19 mouse cellular contexts compared by ENCODE assay signal in the genomic region with DNA sequence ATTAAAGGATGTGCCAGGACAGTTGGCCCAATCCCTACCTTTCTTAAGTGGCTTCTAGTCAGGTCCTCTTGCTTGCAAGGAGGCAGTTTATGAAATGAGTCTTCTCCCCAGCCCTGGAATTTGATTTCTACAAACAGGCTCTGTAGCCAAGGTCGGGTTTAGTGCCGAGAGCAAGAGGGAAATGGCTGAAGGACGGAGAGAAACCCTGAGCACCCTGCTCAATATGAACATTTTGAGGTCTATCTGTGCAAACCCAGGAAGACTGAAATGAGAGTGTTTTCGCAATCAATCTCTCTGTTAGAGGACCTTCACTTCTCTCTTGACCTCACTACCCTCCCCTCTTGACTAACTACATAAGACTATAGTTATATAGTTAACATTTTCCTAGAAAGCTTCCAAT.
DNase-seq lines count a peak whose midpoint lies in the region; ATAC-seq and TF ChIP-seq lines count a peak whose summit lies in the region.
"Had no signal": no experiment of that assay in that cellular context is flagged by ENCODE, and none has a peak within 500 bp of the region (broad histone marks: within the 10 kb centered on the region; RNA-seq: fewer than 3 reads in every experiment).

No protein-coding gene starts in this region.

- H3K9me3 ChIP-seq in liver, postnatal 0 days (ENCODE audit: low read length) = no peaks in the 10 kb centered on the region
- no peaks in the 10 kb centered on the region for H3K9me3 ChIP-seq in liver, embryonic 11.5 days (ENCODE audit: control insufficient read depth, low read length)
- no peaks in the 10 kb centered on the region for H3K9me3 ChIP-seq in hindbrain, embryonic 11.5 days (ENCODE audit: control insufficient read depth, low read length)
- H3K9me3 ChIP-seq: forebrain, embryonic 13.5 days; hindbrain, embryonic 13.5 days; midbrain, embryonic 12.5 days; neural tube, embryonic 12.5 days had no signal

- H3K9ac ChIP-seq in liver, postnatal 0 days (replicated peaks) = no peak overlapping the region
- no peak overlapping the region for H3K9ac ChIP-seq in liver, embryonic 11.5 days (ENCODE audit: low read depth, low read length)
- no peak overlapping the region for H3K9ac ChIP-seq in hindbrain, embryonic 11.5 days (ENCODE audit: low read depth, low read length)
- H3K9ac ChIP-seq: forebrain, embryonic 13.5 days; hindbrain, embryonic 13.5 days; midbrain, embryonic 12.5 days; neural tube, embryonic 12.5 days had no signal

- intact Hi-C loops in left cerebral cortex, adult 2 months (cut with DNase I) = no loop called here

- H3K4me3 ChIP-seq in liver, postnatal 0 days (ENCODE audit: low read depth, low read length) = no peak overlapping the region
- no peak overlapping the region for H3K4me3 ChIP-seq in liver, embryonic 11.5 days (ENCODE audit: low read depth, low read length)
- H3K4me3 ChIP-seq in embryonic fibroblast, embryonic 13.5 days (ENCODE audit: insufficient read depth, low read length) = no peak overlapping the region
- H3K4me3 ChIP-seq in hindbrain, embryonic 11.5 days (ENCODE audit: low read depth, low read length) = no peak overlapping the region
- H3K4me3 ChIP-seq in left cerebral cortex, adult 2 months = no peak overlapping the region
- H3K4me3 ChIP-seq: forebrain, embryonic 13.5 days; hindbrain, embryonic 13.5 days; midbrain, embryonic 12.5 days; neural tube, embryonic 12.5 days had no signal

- no peaks in the 10 kb centered on the region for H3K36me3 ChIP-seq in liver, postnatal 0 days (replicated peaks; ENCODE audit: insufficient read depth, low read length)
- H3K36me3 ChIP-seq in liver, embryonic 11.5 days (ENCODE audit: control insufficient read depth, insufficient read depth, low read length) = no peaks in the 10 kb centered on the region
- H3K36me3 ChIP-seq in hindbrain, embryonic 11.5 days (ENCODE audit: control insufficient read depth, insufficient read depth, low read length) = no peaks in the 10 kb centered on the region
- H3K36me3 ChIP-seq: hindbrain, embryonic 13.5 days; midbrain, embryonic 12.5 days; neural tube, embryonic 12.5 days had no signal

- WGBS in liver, postnatal 0 days (ENCODE audit: insufficient replicate concordance) = 45% methylated on average over 4 of the region's 4 CpGs
- 84% methylated on average over 4 of the region's 4 CpGs for WGBS in liver, embryonic 11.5 days
- 86% methylated on average over 4 of the region's 4 CpGs for WGBS in hindbrain, embryonic 11.5 days

- no peaks in the 10 kb centered on the region for H3K27me3 ChIP-seq in liver, postnatal 0 days (ENCODE audit: insufficient read depth, low read length)
- H3K27me3 ChIP-seq in liver, embryonic 11.5 days (replicated peaks; ENCODE audit: control insufficient read depth, insufficient read depth, low read length) = no peaks in the 10 kb centered on the region; the same call in 1 of the 2 replicates
- no peaks in the 10 kb centered on the region for H3K27me3 ChIP-seq in hindbrain, embryonic 11.5 days (ENCODE audit: control insufficient read depth, insufficient read depth, low read length)
- H3K27me3 ChIP-seq: forebrain, embryonic 13.5 days; hindbrain, embryonic 13.5 days; midbrain, embryonic 12.5 days; neural tube, embryonic 12.5 days had no signal

- peak overlapping the region; percentile 25; the same call in 1 of the 2 replicates for H3K27ac ChIP-seq in liver, postnatal 0 days (ENCODE audit: low read depth)
- no peak overlapping the region for H3K27ac ChIP-seq in liver, embryonic 11.5 days (ENCODE audit: low read depth, low read length)
- H3K27ac ChIP-seq in embryonic fibroblast, embryonic 13.5 days (ENCODE audit: insufficient read depth, low read length) = peak overlapping the region; percentile 14; the same call in 1 of the 2 replicates
- no peak overlapping the region for H3K27ac ChIP-seq in hindbrain, embryonic 11.5 days (ENCODE audit: low read depth, low read length)
- H3K27ac ChIP-seq in left cerebral cortex, adult 2 months = no peak overlapping the region
- H3K27ac ChIP-seq: forebrain, embryonic 13.5 days; hindbrain, embryonic 13.5 days; midbrain, embryonic 12.5 days; neural tube, embryonic 12.5 days had no signal

- ATAC-seq in liver, postnatal 0 days = no peak
- ATAC-seq in liver, embryonic 11.5 days (replicated peaks; ENCODE audit: low FRiP score) = no peak
- no peak for ATAC-seq in hindbrain, embryonic 11.5 days (ENCODE audit: low FRiP score)
- ATAC-seq: activated CD4-positive, CD25-positive, alpha-beta regulatory T cell, adult 4 months; forebrain, embryonic 13.5 days had no signal

- TF ChIP-seq EP300 in liver, postnatal 0 days (IDR thresholded peaks at IDR 0.05; ENCODE audit: low read depth) = no peak

- TF ChIP-seq CTCF in liver, postnatal 0 days (IDR thresholded peaks at IDR 0.05; ENCODE audit: low read depth) = no peak
- no peak for TF ChIP-seq CTCF in embryonic fibroblast, embryonic 13.5 days (IDR thresholded peaks at IDR 0.05; ENCODE audit: borderline replicate concordance, insufficient read depth, low read length)
- no peak for TF ChIP-seq CTCF in left cerebral cortex, adult 2 months (IDR thresholded peaks at IDR 0.05)

- peaks cover 35% of the 10 kb centered on the region for H3K4me1 ChIP-seq in liver, postnatal 0 days (ENCODE audit: insufficient read depth)
- peaks cover 19% of the 10 kb centered on the region for H3K4me1 ChIP-seq in liver, embryonic 11.5 days (replicated peaks; ENCODE audit: control insufficient read depth, insufficient read depth, low read length)
- peaks cover 33% of the 10 kb centered on the region for H3K4me1 ChIP-seq in embryonic fibroblast, embryonic 13.5 days (ENCODE audit: control insufficient read depth, insufficient read depth, low read length)
- H3K4me1 ChIP-seq in hindbrain, embryonic 11.5 days (replicated peaks; ENCODE audit: control insufficient read depth, insufficient read depth, low read length) = no peaks in the 10 kb centered on the region

- H3K4me2 ChIP-seq in liver, postnatal 0 days (ENCODE audit: low read depth, low read length) = no peak overlapping the region
- no peak overlapping the region for H3K4me2 ChIP-seq in liver, embryonic 11.5 days
- no peak overlapping the region for H3K4me2 ChIP-seq in hindbrain, embryonic 11.5 days (replicated peaks; ENCODE audit: low read depth, low read length)
- H3K4me2 ChIP-seq: forebrain, embryonic 13.5 days; hindbrain, embryonic 13.5 days; midbrain, embryonic 12.5 days; neural tube, embryonic 12.5 days had no signal

- no peak for DNase-seq in liver, postnatal 0 days
- DNase-seq in liver, embryonic 11.5 days (ENCODE audit: low spot score) = no peak
- DNase-seq in adrenal gland, postnatal 36 days = peak; percentile 31 to 33
- DNase-seq in hindbrain, embryonic 11.5 days (ENCODE audit: low spot score) = no peak
- no peak for DNase-seq in urinary bladder, postnatal 25 days (ENCODE audit: low spot score)
- no peak for DNase-seq in left cerebral cortex, adult 2 months (ENCODE audit: extremely low spot score in 1 of 2, low spot score in 2 of 2)
- DNase-seq: cerebellum, adult 8-10 months; cerebellum, postnatal 36 days; heart, adult 18-20 months; kidney, adult 11 months; kidney, postnatal 4 days; liver; lung, postnatal 10 days had no signal

- no peak for TF ChIP-seq POLR2A in embryonic fibroblast, embryonic 13.5 days (IDR thresholded peaks at IDR 0.05; ENCODE audit: low read depth, low read length)

Comparison
In these comparisons a context has a peak if more than half of its experiments do, and no peak if none do; other contexts are left out.
1. H3K27ac ChIP-seq: peak in liver, postnatal 0 days (single experiment) and embryonic fibroblast, embryonic 13.5 days (single experiment); none in liver, embryonic 11.5 days (single experiment), hindbrain, embryonic 11.5 days (single experiment) and left cerebral cortex, adult 2 months (single experiment).
2. DNase-seq: peak in adrenal gland, postnatal 36 days (2 of 2); none in liver, postnatal 0 days (single experiment), liver, embryonic 11.5 days (single experiment), hindbrain, embryonic 11.5 days (single experiment), urinary bladder, postnatal 25 days (single experiment) and left cerebral cortex, adult 2 months (0 of 2).